Mouse (Mus musculus): ENCODE data around the gene Ptpn11. TPM values are rescaled to one million over a fixed set of nuclear protein-coding genes. Genes with fewer than 3 reads are reported as not detected.

The Ptpn11 gene
- polyA plus RNA-seq, 1 experiment: 2.0 TPM

- peaks cover 59% of the 10 kb centered on the region for H3K36me3 ChIP-seq (ENCODE audit: control insufficient read depth)
- peaks cover 7% of the 10 kb centered on the region for H3K4me1 ChIP-seq (ENCODE audit: control insufficient read depth)
- TF ChIP-seq GATA1 (IDR thresholded peaks at IDR 0.05; ENCODE audit: low read length) (no peak), TAL1 (IDR thresholded peaks at IDR 0.05; ENCODE audit: low read length) (no peak)
- no peaks in the 10 kb centered on the region for H3K27me3 ChIP-seq (ENCODE audit: control insufficient read depth)
- no peaks in the 10 kb centered on the region for H3K9me3 ChIP-seq (ENCODE audit: control insufficient read depth, low read length)
- H3K4me3 ChIP-seq (replicated peaks): no peak overlapping the region
Measured at GRCm38 (mm10) chr5:121172835-121173234, 18.4 kb downstream of the Ptpn11 start.

GRCm38 (mm10) chr5:121169588-121169987 lies 21.6 kb downstream of the Ptpn11 start:
- Histone ChIP-seq H3K9me3 (ENCODE audit: control insufficient read depth, low read length) (no peaks in the 10 kb centered on the region), H3K4me1 (ENCODE audit: control insufficient read depth) (peaks cover 7% of the 10 kb centered on the region), H3K27me3 (ENCODE audit: control insufficient read depth) (no peaks in the 10 kb centered on the region), H3K4me3 (replicated peaks) (no peak overlapping the region), H3K36me3 (ENCODE audit: control insufficient read depth) (peaks cover 78% of the 10 kb centered on the region)
- no peak for TF ChIP-seq GATA1 (IDR thresholded peaks at IDR 0.05; ENCODE audit: low read length)

GRCm38 (mm10) chr5:121166884-121167283 lies 24.3 kb downstream of the Ptpn11 start:
- H3K9me3 ChIP-seq (ENCODE audit: control insufficient read depth, low read length): no peaks in the 10 kb centered on the region
- H3K4me3 ChIP-seq (replicated peaks): no peak overlapping the region
- H3K4me1 ChIP-seq (ENCODE audit: control insufficient read depth): no peaks in the 10 kb centered on the region
- TF ChIP-seq GATA1 (IDR thresholded peaks at IDR 0.05; ENCODE audit: low read length): no peak
- no peak for TF ChIP-seq TAL1 (IDR thresholded peaks at IDR 0.05; ENCODE audit: low read length)
- H3K36me3 ChIP-seq (ENCODE audit: control insufficient read depth): peaks cover 84% of the 10 kb centered on the region
- no peaks in the 10 kb centered on the region for H3K27me3 ChIP-seq (ENCODE audit: control insufficient read depth)

GRCm38 (mm10) chr5:121162923-121163322 lies 28.3 kb downstream of the Ptpn11 start:
- H3K9me3 ChIP-seq (ENCODE audit: control insufficient read depth, low read length): no peaks in the 10 kb centered on the region
- H3K4me1 ChIP-seq (ENCODE audit: control insufficient read depth): no peaks in the 10 kb centered on the region
- peaks cover 96% of the 10 kb centered on the region for H3K36me3 ChIP-seq (ENCODE audit: control insufficient read depth)
- no peaks in the 10 kb centered on the region for H3K27me3 ChIP-seq (ENCODE audit: control insufficient read depth)
- TF ChIP-seq GATA1 (IDR thresholded peaks at IDR 0.05; ENCODE audit: low read length): no peak
- no peak for TF ChIP-seq TAL1 (IDR thresholded peaks at IDR 0.05; ENCODE audit: low read length)
- H3K4me3 ChIP-seq (replicated peaks): no peak overlapping the region

GRCm38 (mm10) chr5:121162285-121162684 lies 28.9 kb downstream of the Ptpn11 start:
- H3K4me1 ChIP-seq (ENCODE audit: control insufficient read depth): no peaks in the 10 kb centered on the region
- H3K4me3 ChIP-seq (replicated peaks): no peak overlapping the region
- H3K9me3 ChIP-seq (ENCODE audit: control insufficient read depth, low read length): no peaks in the 10 kb centered on the region
- no peak for TF ChIP-seq GATA1 (IDR thresholded peaks at IDR 0.05; ENCODE audit: low read length)
- TF ChIP-seq TAL1 (IDR thresholded peaks at IDR 0.05; ENCODE audit: low read length): no peak
- no peaks in the 10 kb centered on the region for H3K27me3 ChIP-seq (ENCODE audit: control insufficient read depth)
- H3K36me3 ChIP-seq (ENCODE audit: control insufficient read depth): peaks cover 97% of the 10 kb centered on the region

- no peak for TF ChIP-seq TAL1 (IDR thresholded peaks at IDR 0.05; ENCODE audit: low read length)
- no peak for TF ChIP-seq GATA1 (IDR thresholded peaks at IDR 0.05; ENCODE audit: low read length)
- H3K36me3 ChIP-seq (ENCODE audit: control insufficient read depth): peaks cover 99% of the 10 kb centered on the region
- no peaks in the 10 kb centered on the region for H3K4me1 ChIP-seq (ENCODE audit: control insufficient read depth)
Measured at GRCm38 (mm10) chr5:121158966-121159365, 32.2 kb downstream of the Ptpn11 start.

GRCm38 (mm10) chr5:121157489-121157888 lies 33.7 kb downstream of the Ptpn11 start:
- Histone ChIP-seq H3K4me3 (replicated peaks) (no peak overlapping the region), H3K9me3 (ENCODE audit: control insufficient read depth, low read length) (no peaks in the 10 kb centered on the region), H3K4me1 (ENCODE audit: control insufficient read depth) (no peaks in the 10 kb centered on the region), H3K36me3 (ENCODE audit: control insufficient read depth) (peaks cover 99% of the 10 kb centered on the region), H3K27me3 (ENCODE audit: control insufficient read depth) (no peaks in the 10 kb centered on the region)
- TF ChIP-seq TAL1 (IDR thresholded peaks at IDR 0.05; ENCODE audit: low read length) (no peak), GATA1 (IDR thresholded peaks at IDR 0.05; ENCODE audit: low read length) (no peak)

More at GRCm38 (mm10) chr5:121158966-121159365, 32.2 kb downstream of the Ptpn11 start:
- Histone ChIP-seq H3K4me3 (replicated peaks) (no peak overlapping the region), H3K27me3 (ENCODE audit: control insufficient read depth) (no peaks in the 10 kb centered on the region), H3K9me3 (ENCODE audit: control insufficient read depth, low read length) (no peaks in the 10 kb centered on the region)

- TF ChIP-seq GATA1 (IDR thresholded peaks at IDR 0.05; ENCODE audit: low read length) (no peak), TAL1 (IDR thresholded peaks at IDR 0.05; ENCODE audit: low read length) (no peak)
- no peaks in the 10 kb centered on the region for H3K9me3 ChIP-seq (ENCODE audit: control insufficient read depth, low read length)
- H3K4me3 ChIP-seq (replicated peaks): no peak overlapping the region
- no peaks in the 10 kb centered on the region for H3K4me1 ChIP-seq (ENCODE audit: control insufficient read depth)
- peaks cover 99% of the 10 kb centered on the region for H3K36me3 ChIP-seq (ENCODE audit: control insufficient read depth)
- no peaks in the 10 kb centered on the region for H3K27me3 ChIP-seq (ENCODE audit: control insufficient read depth)
Measured at GRCm38 (mm10) chr5:121157017-121157416, 34.2 kb downstream of the Ptpn11 start.

- Histone ChIP-seq H3K9me3 (ENCODE audit: control insufficient read depth, low read length) (no peaks in the 10 kb centered on the region), H3K36me3 (ENCODE audit: control insufficient read depth) (peaks cover 98% of the 10 kb centered on the region), H3K4me1 (ENCODE audit: control insufficient read depth) (no peaks in the 10 kb centered on the region), H3K4me3 (replicated peaks) (no peak overlapping the region), H3K27me3 (ENCODE audit: control insufficient read depth) (no peaks in the 10 kb centered on the region)
- TF ChIP-seq GATA1 (IDR thresholded peaks at IDR 0.05; ENCODE audit: low read length) (no peak), TAL1 (IDR thresholded peaks at IDR 0.05; ENCODE audit: low read length) (no peak)
Measured at GRCm38 (mm10) chr5:121156121-121156520, 35.1 kb downstream of the Ptpn11 start.

GRCm38 (mm10) chr5:121150684-121151083 lies 40.5 kb downstream of the Ptpn11 start:
- H3K4me3 ChIP-seq (replicated peaks): no peak overlapping the region
- no peaks in the 10 kb centered on the region for H3K9me3 ChIP-seq (ENCODE audit: control insufficient read depth, low read length)
- no peak for TF ChIP-seq GATA1 (IDR thresholded peaks at IDR 0.05; ENCODE audit: low read length)
- TF ChIP-seq TAL1 (IDR thresholded peaks at IDR 0.05; ENCODE audit: low read length): no peak
- 0 out of 2 replicates have a peak, but pooled peaks cover 3% of the 10 kb centered on the region for H3K4me1 ChIP-seq (ENCODE audit: control insufficient read depth)
- H3K36me3 ChIP-seq (ENCODE audit: control insufficient read depth): peaks cover 95% of the 10 kb centered on the region
- no peaks in the 10 kb centered on the region for H3K27me3 ChIP-seq (ENCODE audit: control insufficient read depth)
